ENCODE assay signal across 13 mouse cellular contexts in the genomic region with DNA sequence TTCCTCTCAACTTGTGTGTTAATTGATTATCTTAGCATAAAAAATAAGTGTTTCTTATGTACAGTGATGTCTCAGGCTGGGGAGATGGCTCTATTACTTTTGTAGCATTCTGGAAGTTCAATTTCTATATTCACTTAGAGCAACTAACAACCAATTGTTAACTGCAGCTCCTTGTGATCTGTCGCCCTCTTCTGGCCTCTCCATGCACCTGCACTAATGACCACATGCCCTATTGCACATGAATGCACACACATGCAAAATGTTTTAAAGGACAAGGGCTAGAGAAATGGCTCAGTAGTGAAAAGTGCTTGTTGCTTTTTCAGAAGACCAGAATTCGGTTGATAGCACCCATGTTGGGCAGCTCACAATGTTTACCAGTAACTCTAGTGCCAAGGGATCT.
DNase-seq lines count a peak whose midpoint lies in the region; ATAC-seq and TF ChIP-seq lines count a peak whose summit lies in the region.
"Had no signal": no experiment of that assay in that cellular context is flagged by ENCODE, and none has a peak within 500 bp of the region (broad histone marks: within the 10 kb centered on the region; RNA-seq: fewer than 3 reads in every experiment).

No protein-coding gene starts in this region.

- H3K9ac ChIP-seq in hindbrain, embryonic 13.5 days = no peak overlapping the region
- H3K9ac ChIP-seq in midbrain, embryonic 13.5 days (replicated peaks) = no peak overlapping the region
- H3K9ac ChIP-seq in neural tube, embryonic 11.5 days (ENCODE audit: low read length) = no peak overlapping the region
- H3K9ac ChIP-seq: embryonic facial prominence, embryonic 12.5 days; limb, embryonic 13.5 days had no signal

- peak; percentile 18 for DNase-seq in hindbrain, embryonic 10.5 days (ENCODE audit: low spot score)
- DNase-seq in midbrain, embryonic 10.5 days (ENCODE audit: low spot score) = peak; percentile 20
- DNase-seq in brain, embryonic 14.5 days (ENCODE audit: low read depth) = peak; percentile 35
- DNase-seq in neural tube, embryonic 11.5 days (ENCODE audit: low spot score) = peak; percentile 16
- no peak for DNase-seq in layer of hippocampus, adult 18-20 months (ENCODE audit: low spot score in 2 of 2)
- no peak for DNase-seq in right cerebral cortex, adult 2 months (ENCODE audit: low spot score in 2 of 2)
- DNase-seq: kidney, adult 11 months; right cerebral cortex, postnatal 25 days; thymus, postnatal 36 days had no signal

- ATAC-seq in hindbrain, embryonic 13.5 days (ENCODE audit: low FRiP score) = no peak
- no peak for ATAC-seq in midbrain, embryonic 13.5 days
- ATAC-seq in neural tube, embryonic 11.5 days (ENCODE audit: insufficient read depth, low FRiP score, low TSS enrichment) = no peak

- no peak overlapping the region for H3K4me2 ChIP-seq in hindbrain, embryonic 13.5 days
- no peak overlapping the region for H3K4me2 ChIP-seq in midbrain, embryonic 13.5 days (replicated peaks)
- no peak overlapping the region for H3K4me2 ChIP-seq in neural tube, embryonic 11.5 days (ENCODE audit: low read depth)
- H3K4me2 ChIP-seq: embryonic facial prominence, embryonic 12.5 days; limb, embryonic 13.5 days had no signal

- peak; percentile 52; the same call in 1 of the 2 replicates for TF ChIP-seq CTCF in brain, embryonic 14.5 days (IDR thresholded peaks at IDR 0.05; ENCODE audit: borderline replicate concordance, extremely low read depth, insufficient read depth, insufficient read length)

- H3K9me3 ChIP-seq in hindbrain, embryonic 10.5 days = no peaks in the 10 kb centered on the region
- H3K9me3 ChIP-seq in hindbrain, embryonic 13.5 days = no peaks in the 10 kb centered on the region
- no peaks in the 10 kb centered on the region for H3K9me3 ChIP-seq in midbrain, embryonic 10.5 days (replicated peaks)
- no peaks in the 10 kb centered on the region for H3K9me3 ChIP-seq in midbrain, embryonic 13.5 days
- no peaks in the 10 kb centered on the region for H3K9me3 ChIP-seq in neural tube, embryonic 11.5 days (ENCODE audit: control insufficient read depth, low read length)
- H3K9me3 ChIP-seq: embryonic facial prominence, embryonic 12.5 days; limb, embryonic 13.5 days had no signal

- no peak overlapping the region for H3K4me3 ChIP-seq in hindbrain, embryonic 10.5 days
- H3K4me3 ChIP-seq in hindbrain, embryonic 13.5 days = no peak overlapping the region
- H3K4me3 ChIP-seq in midbrain, embryonic 10.5 days = no peak overlapping the region
- no peak overlapping the region for H3K4me3 ChIP-seq in midbrain, embryonic 13.5 days (replicated peaks)
- no peak overlapping the region for H3K4me3 ChIP-seq in neural tube, embryonic 11.5 days (ENCODE audit: low read depth, low read length)
- H3K4me3 ChIP-seq: embryonic facial prominence, embryonic 12.5 days; limb, embryonic 13.5 days had no signal

- no peaks in the 10 kb centered on the region for H3K4me1 ChIP-seq in hindbrain, embryonic 10.5 days (replicated peaks)
- H3K4me1 ChIP-seq in hindbrain, embryonic 13.5 days (replicated peaks) = no peaks in the 10 kb centered on the region
- no peaks in the 10 kb centered on the region for H3K4me1 ChIP-seq in midbrain, embryonic 10.5 days
- no peaks in the 10 kb centered on the region for H3K4me1 ChIP-seq in midbrain, embryonic 13.5 days (replicated peaks)
- H3K4me1 ChIP-seq in neural tube, embryonic 11.5 days (ENCODE audit: control insufficient read depth, insufficient read depth, low read length) = no peaks in the 10 kb centered on the region
- H3K4me1 ChIP-seq: embryonic facial prominence, embryonic 12.5 days; limb, embryonic 13.5 days had no signal

- 24% methylated on average over 2 of the region's 2 CpGs for WGBS in hindbrain, embryonic 10.5 days
- 30% methylated on average over 2 of the region's 2 CpGs for WGBS in hindbrain, embryonic 13.5 days
- 34% methylated on average over 2 of the region's 2 CpGs for WGBS in midbrain, embryonic 10.5 days
- 31% methylated on average over 2 of the region's 2 CpGs for WGBS in midbrain, embryonic 13.5 days
- WGBS in neural tube, embryonic 11.5 days = 27% methylated on average over 2 of the region's 2 CpGs

- no peaks in the 10 kb centered on the region for H3K27me3 ChIP-seq in hindbrain, embryonic 10.5 days (ENCODE audit: insufficient read depth, poor library complexity, severe bottlenecking)
- H3K27me3 ChIP-seq in hindbrain, embryonic 13.5 days = no peaks in the 10 kb centered on the region
- H3K27me3 ChIP-seq in midbrain, embryonic 10.5 days (ENCODE audit: low read depth, poor library complexity, severe bottlenecking) = no peaks in the 10 kb centered on the region
- no peaks in the 10 kb centered on the region for H3K27me3 ChIP-seq in midbrain, embryonic 13.5 days
- H3K27me3 ChIP-seq in neural tube, embryonic 11.5 days (ENCODE audit: control insufficient read depth, insufficient read depth, low read length) = no peaks in the 10 kb centered on the region
- H3K27me3 ChIP-seq: embryonic facial prominence, embryonic 12.5 days; limb, embryonic 13.5 days had no signal

- H3K36me3 ChIP-seq in hindbrain, embryonic 10.5 days = no peaks in the 10 kb centered on the region
- H3K36me3 ChIP-seq in hindbrain, embryonic 13.5 days = no peaks in the 10 kb centered on the region
- H3K36me3 ChIP-seq in midbrain, embryonic 10.5 days = no peaks in the 10 kb centered on the region
- no peaks in the 10 kb centered on the region for H3K36me3 ChIP-seq in midbrain, embryonic 13.5 days
- no peaks in the 10 kb centered on the region for H3K36me3 ChIP-seq in neural tube, embryonic 11.5 days (ENCODE audit: control insufficient read depth, insufficient read depth, low read length)
- H3K36me3 ChIP-seq: embryonic facial prominence, embryonic 12.5 days; limb, embryonic 13.5 days had no signal

- no peak for TF ChIP-seq POLR2A in brain, embryonic 14.5 days (IDR thresholded peaks at IDR 0.05; ENCODE audit: borderline replicate concordance, extremely low read depth, insufficient read depth, insufficient read length, poor library complexity, severe bottlenecking)

- no peak overlapping the region for H3K27ac ChIP-seq in hindbrain, embryonic 10.5 days
- H3K27ac ChIP-seq in hindbrain, embryonic 13.5 days = no peak overlapping the region
- no peak overlapping the region for H3K27ac ChIP-seq in midbrain, embryonic 10.5 days (replicated peaks)
- H3K27ac ChIP-seq in midbrain, embryonic 13.5 days = no peak overlapping the region
- no peak overlapping the region for H3K27ac ChIP-seq in neural tube, embryonic 11.5 days (ENCODE audit: low read depth, low read length)
- H3K27ac ChIP-seq: embryonic facial prominence, embryonic 12.5 days; limb, embryonic 13.5 days had no signal

Comparison
In these comparisons a context has a peak if more than half of its experiments do, and no peak if none do; other contexts are left out.
1. DNase-seq: peak in hindbrain, embryonic 10.5 days (single experiment), midbrain, embryonic 10.5 days (single experiment), brain, embryonic 14.5 days (single experiment) and neural tube, embryonic 11.5 days (single experiment); none in layer of hippocampus, adult 18-20 months (0 of 2) and right cerebral cortex, adult 2 months (0 of 2).